Mouse (Mus musculus) spleen, postnatal 14 days (tissue): ENCODE measurements at regions not wholly inside any gene's neighbourhood (a gene's known extent, or its start where the extent isn't known, plus 50 kb on each side); places are given as distances from the start of the nearest gene placed in this dataset.
A peak's percentile ranks its signal among the peaks of the same experiment; 100 is the strongest.
"Not testable (repeated sequence)": the region's sequence is repeated elsewhere in the genome, so short reads cannot be mapped to it uniquely, and the experiment has no call there.

Experiments used
- DNase-seq, 2 experiments: peaks; one replicate each; pipeline ENCODE4 v3.0.0; 2021 to 2022; ENCODE audit warnings: low spot score in 2 of 2

DNA sequence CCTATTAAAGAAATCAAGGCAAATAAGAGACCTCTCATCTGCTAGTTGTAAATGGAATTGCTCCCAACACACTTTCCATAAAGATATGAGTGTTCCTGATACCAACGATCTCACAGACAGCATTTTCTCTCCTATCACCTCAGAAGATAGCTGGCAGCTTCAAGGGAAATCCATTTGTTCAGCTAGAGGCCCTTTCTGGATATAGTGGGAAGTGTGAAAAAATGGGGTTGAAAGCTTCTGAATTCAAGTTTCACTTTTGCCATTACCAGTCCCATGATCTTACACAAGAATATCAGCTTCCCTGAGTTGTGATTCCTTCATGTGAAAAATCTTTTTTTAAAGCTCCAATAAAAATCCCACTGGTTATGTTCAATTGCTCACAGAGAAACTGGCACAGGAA, 369.1 kb upstream of the Zfp703 start:
- no peak for DNase-seq

DNA sequence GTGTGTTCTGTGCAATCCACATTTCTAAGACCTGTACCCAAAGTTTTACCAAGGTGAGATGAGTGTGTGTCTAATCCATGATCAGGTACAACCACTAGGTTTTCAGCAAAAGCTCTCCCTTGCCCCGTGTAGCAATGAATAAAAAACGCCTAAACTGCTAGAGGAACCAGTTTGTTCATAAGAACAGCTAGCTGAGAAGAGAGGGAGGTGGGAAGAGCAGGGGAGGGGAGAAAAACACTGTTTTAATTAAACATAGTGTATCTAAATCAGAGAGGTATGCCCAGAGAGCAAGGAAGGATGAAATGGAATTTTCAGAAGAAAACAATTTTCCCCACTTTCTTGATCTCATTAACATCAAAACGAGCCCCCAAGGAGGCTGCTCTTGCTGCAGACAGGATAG, 368.5 kb upstream of the Zfp703 start:
- DNase-seq: no peak

DNA sequence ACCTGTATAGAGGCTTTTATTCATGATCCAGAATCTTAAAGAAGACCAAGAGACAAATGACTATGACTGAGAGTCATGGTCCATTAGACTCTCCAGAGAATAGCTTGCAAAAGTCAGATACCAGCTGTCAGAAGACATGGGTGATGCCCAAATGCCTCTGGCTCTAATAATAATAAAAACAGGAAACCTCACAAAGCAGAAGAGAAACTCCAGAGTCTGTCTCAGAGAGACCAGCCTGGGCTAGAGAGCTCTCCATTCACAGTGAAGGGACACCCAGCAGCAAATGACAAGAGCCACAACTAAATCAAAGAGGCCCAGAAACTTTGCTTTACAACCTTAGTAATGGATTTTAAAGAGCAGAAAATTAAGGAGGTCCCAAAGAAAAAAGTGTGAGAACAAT, 365.0 kb upstream of the Zfp703 start:
- no peak for DNase-seq

DNA sequence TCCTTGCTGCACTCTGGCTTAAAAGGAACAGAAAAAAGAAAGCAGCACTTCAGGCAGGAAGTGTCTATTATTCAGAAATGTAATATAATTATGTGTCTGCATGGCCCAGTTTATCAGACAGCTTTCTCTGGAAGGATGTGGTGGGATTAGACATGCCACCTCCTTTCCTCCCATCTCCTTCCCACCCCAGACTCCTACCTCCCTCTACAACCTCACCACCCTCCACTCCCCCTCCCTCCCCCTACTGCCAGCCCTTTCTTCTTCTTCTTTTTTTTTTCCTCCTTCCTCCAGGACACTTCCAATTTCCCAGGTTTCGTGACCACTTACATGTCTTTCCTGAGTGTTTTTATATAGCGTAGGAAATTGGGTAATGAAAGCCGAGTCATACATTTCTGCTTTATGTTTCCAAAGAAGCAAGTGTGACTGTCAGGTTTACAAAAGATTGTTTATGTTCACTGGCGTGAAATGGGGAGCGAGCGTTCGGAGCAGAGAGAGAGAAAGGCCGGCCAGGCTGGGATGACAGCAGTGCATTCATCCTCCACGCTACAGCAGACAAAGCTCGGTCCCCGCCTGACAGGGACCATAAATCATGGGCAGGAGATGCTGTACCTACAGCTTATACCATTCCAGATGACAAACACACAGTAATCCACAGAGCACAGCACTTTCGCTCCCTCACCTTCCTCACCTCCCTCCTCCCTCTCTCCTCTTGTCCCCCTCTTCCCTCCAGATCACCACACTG, 354.6 kb upstream of the Zfp703 start:
- DNase-seq: no peak

DNA sequence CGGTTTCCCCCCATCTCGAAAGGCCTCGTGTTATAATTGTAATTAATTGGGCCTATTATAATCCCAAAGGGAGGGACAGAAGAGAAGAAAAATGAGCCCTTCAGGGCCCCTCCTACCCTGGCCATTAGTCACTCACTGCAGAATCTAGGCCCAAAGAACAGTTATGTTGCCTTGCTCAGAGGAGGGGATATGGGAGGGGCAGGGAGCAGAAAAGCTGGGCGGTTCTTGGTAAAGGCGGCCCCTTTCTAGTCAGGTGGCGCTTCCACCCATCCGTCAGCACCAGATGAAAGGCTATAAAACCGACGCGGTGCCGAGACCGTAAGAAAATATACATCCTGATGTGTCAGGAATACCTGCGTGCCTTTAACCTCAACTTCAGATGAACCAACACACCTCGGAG, 350.9 kb upstream of the Zfp703 start:
- DNase-seq: no peak

DNA sequence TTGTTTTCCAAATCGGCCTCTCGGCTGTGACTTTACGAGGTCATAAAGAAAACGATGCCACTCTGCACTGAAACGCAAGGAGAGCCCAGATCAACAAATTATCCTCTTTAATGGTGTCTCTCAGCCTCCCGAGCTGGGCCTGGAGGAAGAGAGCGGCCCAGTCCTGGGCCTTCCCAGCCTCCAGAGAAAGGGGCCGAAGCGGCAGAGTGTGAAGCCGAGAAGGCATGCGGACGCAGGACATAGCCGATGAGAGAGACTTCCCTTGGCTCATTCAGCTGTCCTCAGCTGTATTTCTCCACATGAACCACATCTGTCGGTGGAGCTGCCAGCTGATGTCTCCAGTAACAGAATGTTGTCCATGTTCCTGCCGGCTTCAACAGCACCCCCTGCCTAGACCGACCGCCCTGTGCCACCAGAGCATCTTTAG, 350.5 kb upstream of the Zfp703 start:
- no peak for DNase-seq

DNA sequence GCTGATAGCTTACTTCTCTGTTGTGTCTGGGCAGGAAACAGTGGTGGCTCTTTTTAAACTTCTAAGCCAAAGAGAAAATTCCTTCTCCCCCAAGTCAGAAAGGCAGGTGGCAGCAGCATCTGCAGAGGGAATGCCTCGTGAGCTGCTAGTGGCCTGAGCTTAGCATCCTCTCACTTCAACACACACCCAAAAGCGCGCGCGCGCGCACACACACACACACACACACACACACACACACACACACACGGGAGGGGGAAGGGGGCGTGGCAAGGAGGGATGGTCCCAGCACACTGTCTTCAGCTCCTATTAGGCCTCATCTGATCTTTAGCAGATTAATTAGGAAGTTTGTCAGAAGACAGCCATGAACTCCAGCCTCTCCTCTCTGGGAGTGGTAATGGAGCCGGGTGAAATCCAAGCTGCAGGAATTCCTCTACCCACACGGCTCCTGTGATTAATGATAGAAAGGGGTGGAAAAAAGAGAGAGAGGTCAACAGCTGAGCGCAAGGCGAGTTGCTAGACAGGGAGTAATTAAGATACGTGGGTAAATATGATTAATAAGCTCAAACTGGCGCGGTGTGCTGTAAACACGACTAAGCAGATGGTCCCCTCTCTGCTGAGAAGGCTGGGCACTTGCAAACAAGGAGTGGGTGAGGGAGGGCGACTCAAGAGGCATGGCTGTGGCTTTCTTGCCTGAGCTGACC, 349.8 kb upstream of the Zfp703 start:
- DNase-seq: no peak

DNA sequence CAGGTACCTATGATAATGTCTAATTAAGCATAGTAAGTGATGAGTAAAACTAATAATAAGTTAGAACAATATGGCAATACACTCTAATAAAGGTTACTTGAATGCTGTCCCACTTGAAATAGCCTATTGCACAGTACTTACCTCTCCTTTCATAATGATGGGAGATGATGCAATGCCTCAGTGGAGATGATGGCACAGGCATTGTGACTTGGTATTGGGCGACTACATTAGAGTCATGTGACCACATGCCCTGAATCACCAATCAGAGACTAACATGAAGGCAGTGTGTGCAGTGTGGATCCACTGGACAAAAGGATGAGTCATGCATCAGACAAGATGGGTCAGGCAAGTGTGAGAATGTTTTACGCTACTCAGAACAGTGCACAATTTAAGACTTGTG, 346.6 kb upstream of the Zfp703 start:
- DNase-seq: no peak

DNA sequence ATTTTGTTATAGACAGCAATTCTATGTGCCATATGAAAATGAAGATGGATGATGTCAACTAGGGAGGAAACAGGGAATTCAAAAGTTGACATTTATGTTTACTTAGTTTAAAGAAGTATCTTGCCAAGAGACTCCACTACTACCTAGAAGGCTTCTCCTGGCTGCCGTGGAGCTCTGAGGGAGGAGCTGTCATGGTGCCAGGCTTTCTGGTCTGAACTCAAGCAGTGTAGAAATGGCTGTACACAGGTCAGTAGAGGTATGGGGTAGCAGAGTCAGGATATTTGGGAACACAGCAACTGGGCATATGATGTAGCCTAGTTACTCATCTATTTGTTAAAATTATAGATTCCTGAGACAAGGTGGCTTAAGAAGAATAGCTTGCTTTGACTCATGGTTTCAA, 341.4 kb upstream of the Zfp703 start:
- DNase-seq: no peak

DNA sequence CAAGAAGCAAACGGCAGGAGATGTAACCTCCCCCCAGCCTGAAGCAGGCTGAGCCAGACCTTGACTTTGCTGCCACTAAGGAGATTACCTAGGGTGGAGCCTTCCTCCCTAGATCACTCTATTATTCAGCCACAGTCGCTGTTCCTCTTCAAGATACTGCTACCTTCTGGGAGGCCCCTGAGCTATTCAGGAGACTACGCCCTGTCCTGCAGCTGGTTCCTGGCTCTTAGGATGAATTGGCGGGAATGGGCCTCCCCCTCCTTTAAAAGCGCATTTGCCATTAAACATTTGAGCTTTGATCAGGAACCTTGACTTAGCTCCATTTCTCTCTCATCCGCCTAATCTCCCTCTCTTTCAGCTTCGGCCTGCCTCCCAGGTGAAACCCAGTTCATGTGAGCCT, 331.8 kb upstream of the Zfp703 start:
- DNase-seq: not testable (repeated sequence)

DNA sequence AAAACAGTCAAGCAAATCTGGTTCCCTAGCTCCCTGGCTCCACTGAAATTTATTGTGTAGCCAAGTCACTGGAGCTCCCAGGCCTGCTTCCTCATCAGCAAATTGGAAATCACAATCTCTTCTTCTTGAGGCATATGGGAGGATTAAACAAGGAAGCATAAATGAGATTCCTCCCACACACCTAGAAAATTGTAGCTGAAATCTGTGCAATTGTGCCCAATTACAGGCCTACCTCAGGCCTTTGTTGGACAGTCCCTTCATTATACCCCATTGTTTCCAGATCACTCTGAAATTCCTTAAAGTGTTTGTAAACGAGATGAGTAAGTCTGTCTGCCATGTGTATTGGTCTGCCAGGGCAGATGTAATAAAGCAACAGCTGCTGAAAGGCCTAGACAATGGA, 326.8 kb upstream of the Zfp703 start:
- DNase-seq: no peak

DNA sequence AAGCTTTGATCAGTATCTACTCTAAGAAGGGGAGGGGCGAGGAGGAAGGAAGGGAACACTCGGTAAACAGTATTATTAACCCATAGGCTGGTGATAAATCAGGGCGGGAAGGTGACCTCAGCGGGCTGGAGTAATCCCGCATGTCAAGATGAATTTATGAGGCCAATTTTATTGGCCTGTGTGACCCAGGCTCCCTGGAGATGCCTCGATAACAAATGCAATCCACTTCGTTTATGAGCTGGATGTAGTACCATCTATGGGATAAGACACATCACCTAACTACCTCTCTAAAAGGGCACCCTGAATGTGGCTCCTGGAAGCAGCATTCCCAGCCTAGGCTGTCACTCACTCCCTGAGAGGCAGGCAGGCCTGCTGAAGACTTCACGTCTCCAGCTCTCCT, 321.2 kb upstream of the Zfp703 start:
- no peak for DNase-seq

DNA sequence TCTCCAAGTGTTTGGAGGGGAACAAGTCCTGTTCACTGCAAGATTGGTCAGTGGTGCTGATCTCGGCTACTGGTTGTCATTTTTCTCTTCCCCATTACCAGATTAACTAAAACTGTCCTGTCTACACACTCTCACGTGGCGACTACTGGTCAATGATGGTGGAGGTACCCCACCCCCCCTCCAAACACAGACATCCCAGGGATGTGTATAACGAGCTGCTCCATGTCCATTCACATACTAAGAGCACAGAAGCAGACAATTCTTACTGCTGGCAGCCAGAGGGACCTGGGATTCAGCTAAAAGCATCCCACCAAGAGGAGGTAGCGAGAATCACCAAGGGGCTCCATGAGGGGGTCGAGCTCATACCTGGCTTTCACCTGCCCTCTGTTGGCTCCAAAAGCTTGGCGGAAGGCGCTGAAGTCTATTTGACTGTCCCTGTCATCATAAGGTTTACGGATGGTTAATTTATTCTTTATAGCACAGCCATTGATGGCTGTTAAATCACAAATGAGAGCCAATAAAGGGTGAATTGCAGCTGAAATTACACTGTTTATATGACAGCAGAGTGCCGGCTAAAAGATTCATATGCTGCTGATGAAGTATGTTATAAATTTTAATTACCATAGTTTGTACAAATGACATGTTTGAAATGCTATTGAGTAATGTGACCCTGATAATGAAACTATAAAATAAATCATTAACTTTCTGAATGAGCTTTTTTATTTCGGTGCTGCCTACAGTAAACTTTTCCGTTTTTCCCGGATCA, 320.6 kb upstream of the Zfp703 start:
- DNase-seq: no peak

DNA sequence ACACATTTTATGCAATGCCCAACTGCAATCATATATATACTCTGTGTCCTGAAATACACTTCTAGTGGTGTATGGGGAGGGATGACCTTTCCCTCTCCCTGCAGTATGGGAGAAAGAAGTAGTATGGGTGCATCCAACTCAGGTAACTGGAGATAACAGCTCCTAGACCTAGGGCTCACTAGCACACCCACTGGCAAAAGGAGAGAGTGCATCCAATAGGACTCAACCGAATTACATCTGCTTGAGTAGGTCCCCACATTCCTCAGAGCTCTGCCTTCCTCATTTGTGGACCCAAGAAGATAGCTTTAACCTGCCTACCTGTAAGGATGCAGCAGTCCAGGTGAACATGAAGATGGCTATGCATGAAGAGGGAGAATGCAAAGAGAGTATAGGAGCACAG, 317.7 kb upstream of the Zfp703 start:
- DNase-seq: peak in 1 of 2 experiments; percentile 16

DNA sequence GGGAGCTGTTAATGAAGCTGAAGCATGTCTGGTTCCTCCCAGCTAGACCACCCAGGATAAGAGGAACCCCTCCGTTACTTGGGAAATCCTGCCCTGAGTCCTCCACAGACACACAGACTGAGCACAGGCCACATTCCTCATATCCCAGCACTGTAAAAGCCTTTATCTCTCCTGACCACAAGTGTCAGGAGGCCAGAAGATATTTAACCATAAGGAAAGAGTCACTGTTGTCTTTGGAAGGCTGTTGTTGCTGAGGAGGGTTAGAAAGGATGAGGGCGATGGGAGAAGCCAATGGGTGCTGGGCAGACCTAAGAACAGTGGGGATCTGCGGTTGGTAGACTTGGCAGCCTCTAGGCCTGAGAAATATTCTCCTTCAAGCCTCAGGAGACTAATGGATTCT, 307.6 kb upstream of the Zfp703 start:
- no peak for DNase-seq

DNA sequence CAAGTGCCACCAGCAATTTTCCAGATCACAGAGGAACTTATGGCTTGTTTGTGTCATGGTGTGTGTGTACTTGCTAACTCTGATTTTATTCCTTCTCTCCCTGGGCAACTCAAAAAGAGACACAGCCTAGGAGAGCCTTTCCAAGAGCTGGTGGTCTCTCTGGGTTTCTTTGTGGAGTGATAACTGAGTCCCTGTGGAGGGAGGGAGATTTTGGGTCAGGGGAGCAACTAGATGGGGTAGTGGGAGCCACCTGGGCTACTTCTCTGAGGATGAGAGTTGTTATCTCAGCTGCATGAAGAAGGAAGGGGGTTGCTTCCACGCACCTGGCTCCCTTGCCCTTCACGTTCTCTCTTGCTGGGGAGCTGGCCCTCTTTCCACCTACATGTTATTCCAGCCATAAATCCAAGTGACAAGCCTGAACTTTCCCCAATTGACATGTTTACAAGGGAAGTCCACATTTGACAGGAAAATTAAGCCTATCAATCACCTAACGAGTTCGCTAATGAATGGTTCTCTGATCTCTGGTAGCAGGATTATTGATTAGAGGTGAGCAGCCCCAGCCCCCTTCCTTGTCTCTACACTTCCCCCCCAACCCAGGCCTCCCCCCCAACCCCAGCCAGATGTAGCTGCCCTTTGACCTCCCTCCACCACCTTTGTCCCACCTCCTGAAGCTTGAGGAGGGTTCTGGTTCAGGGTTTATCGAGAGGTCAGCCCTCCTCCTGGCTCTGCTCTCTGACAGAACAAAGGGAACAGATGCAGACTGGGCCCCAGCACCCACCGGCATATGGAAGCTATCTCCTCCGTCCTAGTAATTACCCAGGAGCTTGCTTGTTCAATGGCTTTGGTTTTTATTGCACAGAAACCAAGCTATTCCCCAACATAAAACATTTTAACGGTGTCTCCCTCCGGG, 304.4 kb upstream of the Zfp703 start:
- no peak for DNase-seq

DNA sequence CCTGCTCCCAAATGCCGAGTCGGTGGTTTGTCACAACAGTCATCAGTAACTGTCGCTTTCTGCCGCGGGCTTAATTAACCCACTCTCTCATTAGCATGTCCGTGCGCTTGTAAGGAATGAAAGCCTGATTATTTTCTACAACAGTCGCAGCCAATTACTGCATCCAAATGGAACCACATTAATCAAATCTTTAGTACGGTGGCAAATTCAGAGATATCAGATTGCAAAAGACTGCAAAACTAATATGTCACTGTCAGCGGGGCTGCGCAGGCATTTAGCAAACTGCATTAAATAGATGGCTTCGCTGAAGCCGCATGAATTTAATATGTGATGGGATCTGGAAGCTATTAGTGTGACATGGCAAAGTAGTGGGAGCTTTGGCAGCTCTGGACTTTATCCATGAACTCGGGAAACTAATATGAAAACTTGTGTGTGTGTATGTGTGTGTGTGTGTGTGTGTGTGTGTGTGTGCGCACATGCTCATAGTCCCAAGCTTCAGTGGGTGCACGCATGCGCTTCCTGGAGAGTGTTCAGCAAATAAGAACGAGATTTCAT, 299.5 kb upstream of the Zfp703 start:
- DNase-seq: no peak

DNA sequence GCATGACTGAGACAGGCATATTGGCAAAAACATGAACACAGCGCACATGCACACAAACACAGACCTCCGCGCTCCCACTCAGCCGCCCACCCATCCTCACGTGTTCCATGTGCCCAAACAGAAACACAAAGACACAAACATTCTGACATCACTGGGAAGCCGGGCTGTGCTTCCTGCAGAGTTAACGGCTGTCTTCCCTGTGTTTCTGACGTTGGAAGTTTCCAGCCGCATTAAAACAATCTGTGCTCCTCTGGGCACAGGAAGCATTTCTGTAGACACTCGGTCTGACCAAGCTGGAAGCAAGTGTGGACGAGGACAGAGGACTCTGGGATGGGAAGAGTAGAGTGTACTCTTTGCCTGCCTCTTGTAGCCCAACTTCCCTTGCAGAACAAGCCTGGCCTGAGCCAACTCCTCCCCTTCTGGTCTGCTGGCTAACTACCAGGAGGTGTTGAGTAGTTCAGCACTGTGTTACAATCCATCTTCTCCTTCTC, 296.2 kb upstream of the Zfp703 start:
- no peak for DNase-seq

DNA sequence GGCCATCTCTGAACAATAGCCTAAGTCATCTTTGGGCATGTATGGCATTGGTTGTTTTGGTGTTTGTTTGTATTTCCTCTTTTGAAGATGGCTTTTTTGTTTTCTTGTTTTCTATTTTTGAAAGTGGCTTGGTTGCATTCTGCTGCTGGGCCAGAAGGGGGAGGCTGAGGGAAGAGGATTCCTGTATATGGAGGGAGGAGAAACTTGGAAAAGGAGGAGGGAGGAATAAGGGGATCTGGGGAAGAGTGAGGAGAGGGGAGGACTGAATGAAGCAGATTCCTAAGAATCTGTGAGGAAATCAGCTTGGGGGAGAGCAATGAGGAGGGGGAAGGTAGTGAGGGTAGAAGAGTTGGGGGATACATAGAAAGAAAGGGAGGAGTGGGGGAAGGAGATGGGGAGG, 290.0 kb upstream of the Zfp703 start:
- no peak for DNase-seq

DNA sequence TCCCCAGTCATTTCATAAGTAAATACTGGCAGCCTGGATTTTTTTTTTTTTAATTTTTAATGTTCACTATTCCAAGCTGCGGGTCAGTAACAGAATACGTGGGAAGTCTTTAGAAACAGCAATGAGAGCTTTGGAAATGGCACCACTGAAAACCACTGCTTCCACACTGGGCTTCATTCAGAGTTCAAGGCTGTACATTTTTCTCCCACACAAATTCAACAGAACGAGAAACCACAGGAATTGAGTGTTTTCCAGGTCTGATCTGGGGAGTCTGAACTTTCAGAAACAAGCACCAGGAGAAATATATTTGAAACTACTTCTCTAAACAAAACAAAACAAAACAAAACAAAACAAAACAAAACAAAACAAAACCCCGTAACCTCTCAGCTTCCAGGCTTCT, 289.1 kb upstream of the Zfp703 start:
- no peak for DNase-seq

DNA sequence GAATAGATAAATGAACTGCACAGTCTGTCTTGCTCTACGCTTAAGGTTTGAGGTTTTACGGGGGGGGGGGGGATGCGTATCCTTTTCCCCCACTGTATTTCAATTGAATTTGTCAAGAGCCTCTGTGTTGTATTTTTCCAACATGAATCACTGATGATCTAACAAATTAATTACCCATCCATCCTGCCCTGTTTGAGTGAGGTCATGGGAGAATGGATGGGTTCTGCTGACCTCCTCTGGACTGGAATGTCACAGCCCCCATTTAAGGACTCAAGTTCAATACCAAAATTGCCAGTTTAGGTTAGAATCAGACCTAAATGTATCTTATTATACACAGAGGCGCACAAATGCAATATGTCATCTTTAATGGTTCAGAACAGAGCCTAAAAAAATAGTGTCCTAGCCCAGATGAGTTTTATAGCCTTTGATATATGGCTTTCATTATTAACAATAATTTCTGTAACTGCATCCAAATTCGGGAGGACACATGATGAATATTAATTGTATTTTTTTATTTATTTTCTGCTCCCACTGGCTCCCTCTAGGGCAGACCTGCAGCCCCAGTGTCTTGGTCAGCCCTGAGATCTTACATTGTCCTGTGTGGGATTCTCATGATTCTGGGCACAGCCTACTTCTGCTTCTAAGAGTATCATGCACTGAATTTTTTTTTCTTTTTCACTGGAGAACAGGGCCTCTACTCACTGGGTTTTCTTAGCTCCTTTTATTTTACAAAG, 288.2 kb upstream of the Zfp703 start:
- DNase-seq: no peak
